In the genomic region with DNA sequence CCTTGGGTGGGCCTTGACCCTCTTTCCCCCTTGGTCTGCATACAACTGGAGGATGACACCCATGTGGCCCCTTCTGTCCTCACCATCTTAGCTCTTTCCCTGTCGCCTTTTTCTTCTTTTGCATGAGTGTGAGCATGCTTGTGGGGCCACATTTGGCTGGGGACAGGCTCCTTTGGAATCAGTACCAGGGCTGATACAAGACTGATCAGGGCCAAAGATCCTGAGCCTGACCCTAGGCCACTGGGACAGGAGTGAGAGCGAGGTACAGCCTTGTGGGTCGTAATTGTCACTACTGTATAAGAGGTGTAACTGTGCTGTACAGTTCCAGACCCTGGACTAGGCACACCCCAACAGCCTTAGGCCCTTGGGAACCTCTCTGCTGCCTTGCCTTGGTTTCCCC, we compare ENCODE assay signal across 10 mouse cellular contexts. TPM values are rescaled to one million over a fixed set of nuclear protein-coding genes. Genes with fewer than 3 reads are reported as not detected.
DNase-seq lines count a peak whose midpoint lies in the region; ATAC-seq and TF ChIP-seq lines count a peak whose summit lies in the region.
"Had no signal": no experiment of that assay in that cellular context is flagged by ENCODE, and none has a peak within 500 bp of the region (broad histone marks: within the 10 kb centered on the region; RNA-seq: fewer than 3 reads in every experiment).

No protein-coding gene starts in this region.

- no peak overlapping the region for H3K9ac ChIP-seq in liver, embryonic 12.5 days
- no peak overlapping the region for H3K9ac ChIP-seq in liver, embryonic 11.5 days (ENCODE audit: low read depth, low read length)
- peak overlapping the region; percentile 89; the same call in 1 of the 2 replicates for H3K9ac ChIP-seq in embryonic facial prominence, embryonic 13.5 days
- H3K9ac ChIP-seq in hindbrain, embryonic 14.5 days, result peak overlapping the region; percentile 75; the same call in 1 of the 2 replicates
- 0 out of 2 replicates have a peak overlapping the region, but pooled peaks have one; percentile 24 for H3K9ac ChIP-seq in midbrain, postnatal 0 days (replicated peaks; ENCODE audit: low read length, poor library complexity, severe bottlenecking)

- no peak for DNase-seq in liver, embryonic 11.5 days (ENCODE audit: low spot score)
- DNase-seq in hindbrain, embryonic 14.5 days (ENCODE audit: low spot score), result no peak
- DNase-seq in midbrain, postnatal 0 days (ENCODE audit: low spot score), result no peak
- DNase-seq in gastrocnemius, adult 2 months, result no peak
- DNase-seq in adrenal gland, adult 18-20 months (ENCODE audit: low spot score in 2 of 2), result no peak
- DNase-seq: cerebellum, adult 2 months had no signal

- H3K4me1 ChIP-seq in liver, embryonic 12.5 days, result peaks cover 49% of the 10 kb centered on the region
- H3K4me1 ChIP-seq in liver, embryonic 11.5 days (replicated peaks; ENCODE audit: control insufficient read depth, insufficient read depth, low read length), result peaks cover 33% of the 10 kb centered on the region
- peaks cover 34% of the 10 kb centered on the region for H3K4me1 ChIP-seq in embryonic facial prominence, embryonic 13.5 days
- H3K4me1 ChIP-seq in hindbrain, embryonic 14.5 days (replicated peaks; ENCODE audit: control insufficient read depth, insufficient read depth, low read length), result peaks cover 28% of the 10 kb centered on the region
- H3K4me1 ChIP-seq in midbrain, postnatal 0 days (ENCODE audit: insufficient read depth, low read length), result peaks cover 18% of the 10 kb centered on the region

- H3K27me3 ChIP-seq in liver, embryonic 12.5 days (replicated peaks), result no peaks in the 10 kb centered on the region
- no peaks in the 10 kb centered on the region for H3K27me3 ChIP-seq in liver, embryonic 11.5 days (replicated peaks; ENCODE audit: control insufficient read depth, insufficient read depth, low read length)
- H3K27me3 ChIP-seq in embryonic facial prominence, embryonic 13.5 days, result no peaks in the 10 kb centered on the region
- H3K27me3 ChIP-seq in hindbrain, embryonic 14.5 days (ENCODE audit: control insufficient read depth, insufficient read depth, low read length), result no peaks in the 10 kb centered on the region
- H3K27me3 ChIP-seq in midbrain, postnatal 0 days (ENCODE audit: insufficient read depth, low read length), result no peaks in the 10 kb centered on the region
- H3K27me3 ChIP-seq: heart, embryonic 12.5 days had no signal

- no peaks in the 10 kb centered on the region for H3K9me3 ChIP-seq in liver, embryonic 12.5 days (replicated peaks)
- no peaks in the 10 kb centered on the region for H3K9me3 ChIP-seq in liver, embryonic 11.5 days (ENCODE audit: control insufficient read depth, low read length)
- no peaks in the 10 kb centered on the region for H3K9me3 ChIP-seq in embryonic facial prominence, embryonic 13.5 days
- no peaks in the 10 kb centered on the region for H3K9me3 ChIP-seq in hindbrain, embryonic 14.5 days (ENCODE audit: control insufficient read depth, low read length)
- H3K9me3 ChIP-seq in midbrain, postnatal 0 days (ENCODE audit: low read length), result no peaks in the 10 kb centered on the region
- H3K9me3 ChIP-seq: heart, embryonic 12.5 days had no signal

- ATAC-seq in liver, embryonic 12.5 days, result no peak
- no peak for ATAC-seq in liver, embryonic 11.5 days (replicated peaks; ENCODE audit: low FRiP score)
- ATAC-seq in embryonic facial prominence, embryonic 13.5 days (ENCODE audit: insufficient number of reproducible peaks, insufficient read depth, low FRiP score, low TSS enrichment, low read depth), result no peak
- no peak for ATAC-seq in hindbrain, embryonic 14.5 days (ENCODE audit: low FRiP score)
- ATAC-seq in midbrain, postnatal 0 days (ENCODE audit: low FRiP score), result no peak
- ATAC-seq: inflammation-experienced regulatory T-cells, adult 6 months had no signal

- no peak for TF ChIP-seq CTCF in midbrain, postnatal 0 days (IDR thresholded peaks at IDR 0.05)
- no peak for TF ChIP-seq CTCF in gastrocnemius, adult 2 months (IDR thresholded peaks at IDR 0.05)

- peak overlapping the region; percentile 97; the same call in 1 of the 2 replicates for H3K4me2 ChIP-seq in liver, embryonic 12.5 days
- no peak overlapping the region for H3K4me2 ChIP-seq in liver, embryonic 11.5 days
- H3K4me2 ChIP-seq in embryonic facial prominence, embryonic 13.5 days, result peak overlapping the region; percentile 95
- peak overlapping the region; percentile 86 for H3K4me2 ChIP-seq in hindbrain, embryonic 14.5 days (replicated peaks)
- no peak overlapping the region for H3K4me2 ChIP-seq in midbrain, postnatal 0 days (ENCODE audit: low read depth, low read length, poor library complexity, severe bottlenecking)

- H3K36me3 ChIP-seq in liver, embryonic 12.5 days, result peaks cover 63% of the 10 kb centered on the region
- H3K36me3 ChIP-seq in liver, embryonic 11.5 days (ENCODE audit: control insufficient read depth, insufficient read depth, low read length), result peaks cover 35% of the 10 kb centered on the region
- H3K36me3 ChIP-seq in embryonic facial prominence, embryonic 13.5 days, result peaks cover 56% of the 10 kb centered on the region
- H3K36me3 ChIP-seq in hindbrain, embryonic 14.5 days (replicated peaks; ENCODE audit: control insufficient read depth, insufficient read depth), result peaks cover 59% of the 10 kb centered on the region
- H3K36me3 ChIP-seq in midbrain, postnatal 0 days (ENCODE audit: insufficient read depth, low read length), result peaks cover 38% of the 10 kb centered on the region

- no peak overlapping the region for H3K27ac ChIP-seq in liver, embryonic 12.5 days
- no peak overlapping the region for H3K27ac ChIP-seq in liver, embryonic 11.5 days (ENCODE audit: low read depth, low read length)
- H3K27ac ChIP-seq in embryonic facial prominence, embryonic 13.5 days, result no peak overlapping the region
- H3K27ac ChIP-seq in hindbrain, embryonic 14.5 days, result no peak overlapping the region
- H3K27ac ChIP-seq in midbrain, postnatal 0 days (ENCODE audit: low read depth, low read length), result no peak overlapping the region
- no peak overlapping the region for H3K27ac ChIP-seq in gastrocnemius, adult 2 months

- WGBS in liver, embryonic 12.5 days (ENCODE audit: insufficient replicate concordance), result 74% methylated on average over 3 of the region's 3 CpGs
- 78% methylated on average over 3 of the region's 3 CpGs for WGBS in liver, embryonic 11.5 days
- 80% methylated on average over 3 of the region's 3 CpGs for WGBS in embryonic facial prominence, embryonic 13.5 days
- WGBS in hindbrain, embryonic 14.5 days, result 91% methylated on average over 3 of the region's 3 CpGs
- 93% methylated on average over 3 of the region's 3 CpGs for WGBS in midbrain, postnatal 0 days

- H3K4me3 ChIP-seq in liver, embryonic 12.5 days, result no peak overlapping the region
- H3K4me3 ChIP-seq in liver, embryonic 11.5 days (ENCODE audit: low read depth, low read length), result no peak overlapping the region
- H3K4me3 ChIP-seq in embryonic facial prominence, embryonic 13.5 days, result peak overlapping the region; percentile 99; the same call in 1 of the 2 replicates
- no peak overlapping the region for H3K4me3 ChIP-seq in hindbrain, embryonic 14.5 days (replicated peaks; ENCODE audit: low read length)
- H3K4me3 ChIP-seq in midbrain, postnatal 0 days (ENCODE audit: low read depth, low read length), result no peak overlapping the region
- no peak overlapping the region for H3K4me3 ChIP-seq in gastrocnemius, adult 2 months

- intact Hi-C loops in gastrocnemius, adult 2 months (cut with DNase I), result loop anchor here (5.0 to 10.0 kb wide), 2 partner anchors 218 to 291 kb away; a partner anchor contains a TSS

RNA-seq across cellular contexts. Expression of a gene that starts 2.3 kb away (rescaled TPM):
- polyA plus RNA-seq in liver, embryonic 12.5 days (2016; fragmentation: Nextera tagmentation; extraction: Ambion mirVana), result 47.0 and 54.9 TPM in 2 replicates
- polyA plus RNA-seq in liver, embryonic 11.5 days (2014; fragmentation: Nextera tagmentation; extraction: Ambion mirVana), result 65.5 and 70.6 TPM in 2 replicates
- polyA plus RNA-seq in embryonic facial prominence, embryonic 13.5 days (2015; fragmentation: Nextera tagmentation; extraction: Ambion mirVana), result 50.1 and 54.3 TPM in 2 replicates
- 28.5 and 29.8 TPM in 2 replicates for polyA plus RNA-seq in hindbrain, embryonic 14.5 days (2014; fragmentation: Nextera tagmentation; extraction: Ambion mirVana)
- total RNA-seq in midbrain, postnatal 0 days (2014; rRNA removed), result 28.4 and 30.1 TPM in 2 replicates
- polyA plus RNA-seq in midbrain, postnatal 0 days (2015; fragmentation: Nextera tagmentation; extraction: Ambion mirVana), result 19.8 and 21.4 TPM in 2 replicates
- total RNA-seq in gastrocnemius, adult 2 months (2021), result 1 to 10 TPM; 2.8 to 4.1 TPM
- total RNA-seq in adrenal gland, adult 18-20 months (2021), result 100 to 1,000 TPM in 1 of 2 experiments, 10 to 100 TPM in 1; 97.2 to 106 TPM

RNA-seq across cellular contexts. Expression of a gene that starts 9.5 kb away (rescaled TPM):
- 161 and 166 TPM in 2 replicates for polyA plus RNA-seq in liver, embryonic 12.5 days (2016; fragmentation: Nextera tagmentation; extraction: Ambion mirVana)
- polyA plus RNA-seq in liver, embryonic 11.5 days (2014; fragmentation: Nextera tagmentation; extraction: Ambion mirVana), result 252 and 266 TPM in 2 replicates
- polyA plus RNA-seq in embryonic facial prominence, embryonic 13.5 days (2015; fragmentation: Nextera tagmentation; extraction: Ambion mirVana), result 134 and 138 TPM in 2 replicates
- polyA plus RNA-seq in hindbrain, embryonic 14.5 days (2014; fragmentation: Nextera tagmentation; extraction: Ambion mirVana), result 131 and 132 TPM in 2 replicates
- total RNA-seq in midbrain, postnatal 0 days (2014; rRNA removed), result 39.2 and 42.7 TPM in 2 replicates
- 147 TPM in 2 replicates for polyA plus RNA-seq in midbrain, postnatal 0 days (2015; fragmentation: Nextera tagmentation; extraction: Ambion mirVana)
- 100 to 1,000 TPM; 120 to 177 TPM for total RNA-seq in gastrocnemius, adult 2 months (2021)
- total RNA-seq in adrenal gland, adult 18-20 months (2021), result 100 to 1,000 TPM; 104 to 140 TPM

RNA-seq across cellular contexts. Expression of a gene that starts 26.5 kb away (rescaled TPM):
- polyA plus RNA-seq in liver, embryonic 12.5 days (2016; fragmentation: Nextera tagmentation; extraction: Ambion mirVana), result 22.3 and 24.2 TPM in 2 replicates
- polyA plus RNA-seq in liver, embryonic 11.5 days (2014; fragmentation: Nextera tagmentation; extraction: Ambion mirVana), result 39.1 and 40.2 TPM in 2 replicates
- polyA plus RNA-seq in embryonic facial prominence, embryonic 13.5 days (2015; fragmentation: Nextera tagmentation; extraction: Ambion mirVana), result 59.6 and 63.6 TPM in 2 replicates
- 56.1 and 56.3 TPM in 2 replicates for polyA plus RNA-seq in hindbrain, embryonic 14.5 days (2014; fragmentation: Nextera tagmentation; extraction: Ambion mirVana)
- total RNA-seq in midbrain, postnatal 0 days (2014; rRNA removed), result 62.8 and 72.6 TPM in 2 replicates
- polyA plus RNA-seq in midbrain, postnatal 0 days (2015; fragmentation: Nextera tagmentation; extraction: Ambion mirVana), result 65.7 and 73.0 TPM in 2 replicates
- 1 to 10 TPM; 5.6 to 6.3 TPM for total RNA-seq in gastrocnemius, adult 2 months (2021)
- total RNA-seq in adrenal gland, adult 18-20 months (2021), result 10 to 100 TPM; 21.5 to 22.3 TPM

RNA-seq across cellular contexts. Expression of a gene that starts 36.0 kb away (rescaled TPM):
- polyA plus RNA-seq in liver, embryonic 12.5 days (2016; fragmentation: Nextera tagmentation; extraction: Ambion mirVana), result 31.3 and 32.3 TPM in 2 replicates
- 51.5 and 52.0 TPM in 2 replicates for polyA plus RNA-seq in liver, embryonic 11.5 days (2014; fragmentation: Nextera tagmentation; extraction: Ambion mirVana)
- polyA plus RNA-seq in embryonic facial prominence, embryonic 13.5 days (2015; fragmentation: Nextera tagmentation; extraction: Ambion mirVana), result 39.8 and 45.0 TPM in 2 replicates
- 19.9 and 20.8 TPM in 2 replicates for polyA plus RNA-seq in hindbrain, embryonic 14.5 days (2014; fragmentation: Nextera tagmentation; extraction: Ambion mirVana)
- 14.8 and 18.2 TPM in 2 replicates for total RNA-seq in midbrain, postnatal 0 days (2014; rRNA removed)
- 17.0 and 19.8 TPM in 2 replicates for polyA plus RNA-seq in midbrain, postnatal 0 days (2015; fragmentation: Nextera tagmentation; extraction: Ambion mirVana)
- total RNA-seq in gastrocnemius, adult 2 months (2021), result 1 to 10 TPM; 5.2 to 7.2 TPM
- total RNA-seq in adrenal gland, adult 18-20 months (2021), result 10 to 100 TPM; 36.0 to 37.3 TPM

RNA-seq across cellular contexts. Expression of a gene that starts 36.0 kb away (rescaled TPM):
- 8.1 and 9.6 TPM in 2 replicates for polyA plus RNA-seq in liver, embryonic 12.5 days (2016; fragmentation: Nextera tagmentation; extraction: Ambion mirVana)
- 12.7 and 16.8 TPM in 2 replicates for polyA plus RNA-seq in liver, embryonic 11.5 days (2014; fragmentation: Nextera tagmentation; extraction: Ambion mirVana)
- 15.8 TPM in 2 replicates for polyA plus RNA-seq in embryonic facial prominence, embryonic 13.5 days (2015; fragmentation: Nextera tagmentation; extraction: Ambion mirVana)
- polyA plus RNA-seq in hindbrain, embryonic 14.5 days (2014; fragmentation: Nextera tagmentation; extraction: Ambion mirVana), result 11.4 and 12.4 TPM in 2 replicates
- 7.9 and 9.7 TPM in 2 replicates for total RNA-seq in midbrain, postnatal 0 days (2014; rRNA removed)
- 11.4 and 11.5 TPM in 2 replicates for polyA plus RNA-seq in midbrain, postnatal 0 days (2015; fragmentation: Nextera tagmentation; extraction: Ambion mirVana)
- 10 to 100 TPM; 19.1 to 31.8 TPM for total RNA-seq in gastrocnemius, adult 2 months (2021)
- 10 to 100 TPM; 19.8 to 30.4 TPM for total RNA-seq in adrenal gland, adult 18-20 months (2021)

Comparison
In these comparisons a context has a peak if more than half of its experiments do, and no peak if none do; other contexts are left out.
1. H3K4me2 ChIP-seq: peak in liver, embryonic 12.5 days (single experiment), embryonic facial prominence, embryonic 13.5 days (single experiment) and hindbrain, embryonic 14.5 days (single experiment); none in liver, embryonic 11.5 days (single experiment) and midbrain, postnatal 0 days (single experiment).
2. H3K9ac ChIP-seq: peak in embryonic facial prominence, embryonic 13.5 days (single experiment), hindbrain, embryonic 14.5 days (single experiment) and midbrain, postnatal 0 days (single experiment); none in liver, embryonic 12.5 days (single experiment) and liver, embryonic 11.5 days (single experiment).